Mouse (Mus musculus) right cerebral cortex, postnatal 25 days (tissue): ENCODE data around the gene Rbp2.

Experiments
- DNase-seq: peaks from one replicate; pipeline ENCODE4 v3.0.0; 2022

Gene Rbp2

DNA sequence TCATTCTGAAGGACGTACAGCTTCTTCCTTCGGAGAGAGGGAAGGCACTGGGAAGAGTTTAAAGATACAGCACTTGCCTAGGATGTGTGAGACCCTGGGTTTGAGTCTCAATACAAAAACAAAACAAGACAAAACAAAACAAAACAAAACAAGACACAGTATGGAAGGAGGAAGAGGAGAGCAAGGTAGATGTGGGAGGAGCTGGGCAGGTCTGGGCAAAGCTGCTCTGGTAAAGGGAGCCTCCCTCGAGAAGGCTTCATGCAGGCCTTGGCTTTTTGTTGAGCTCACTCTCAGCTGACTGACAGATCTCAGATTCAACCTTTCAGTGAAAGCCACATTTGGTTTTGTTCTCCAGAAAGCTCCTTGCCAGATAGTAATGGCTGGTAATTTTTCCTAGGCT, at the start of gene Rbp2:
Rbp2 (plus strand) TSS at position 301 of the 400 bp plus-strand sequence.
- DNase-seq: no peak

DNA sequence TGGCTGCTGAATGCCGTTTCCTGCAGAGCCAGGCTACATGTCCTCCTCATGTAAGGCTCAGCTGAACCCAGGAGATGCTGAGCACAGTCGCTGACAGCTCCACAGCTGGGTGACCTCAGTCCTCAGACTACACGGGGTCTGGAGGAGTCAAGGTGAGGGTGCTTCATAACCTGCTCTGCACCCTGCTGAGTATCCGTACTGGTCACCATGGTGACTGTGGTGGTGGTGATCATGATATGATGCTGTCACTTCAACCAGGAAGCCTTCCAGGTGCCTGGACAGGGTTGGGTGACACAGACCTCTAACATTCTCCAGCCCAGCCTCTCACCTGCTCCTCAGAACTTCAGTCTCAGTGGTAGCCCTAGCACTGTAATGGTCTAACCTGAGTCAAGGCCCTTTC, 48.1 kb upstream of the Rbp2 start:
- DNase-seq: no peak

DNA sequence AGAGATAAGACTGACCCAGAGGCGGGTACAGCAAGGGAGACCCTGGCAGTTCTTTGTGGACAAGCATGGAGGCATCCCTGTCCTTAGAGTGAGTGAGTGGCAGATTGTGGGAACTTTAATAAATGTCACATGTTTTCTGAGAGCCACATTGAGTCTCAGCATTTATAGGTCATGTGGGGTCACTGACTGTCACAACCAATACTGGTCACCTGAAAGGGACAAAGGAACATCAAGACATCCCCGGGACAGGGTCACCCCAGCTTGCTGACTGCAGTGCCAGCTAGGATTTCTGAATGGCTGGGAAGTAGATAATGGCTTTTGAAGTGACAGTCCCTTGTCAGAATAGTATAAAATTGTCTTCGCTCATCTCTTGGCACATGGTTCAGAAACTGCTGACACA, 46.8 kb upstream of the Rbp2 start:
- DNase-seq: no peak

DNA sequence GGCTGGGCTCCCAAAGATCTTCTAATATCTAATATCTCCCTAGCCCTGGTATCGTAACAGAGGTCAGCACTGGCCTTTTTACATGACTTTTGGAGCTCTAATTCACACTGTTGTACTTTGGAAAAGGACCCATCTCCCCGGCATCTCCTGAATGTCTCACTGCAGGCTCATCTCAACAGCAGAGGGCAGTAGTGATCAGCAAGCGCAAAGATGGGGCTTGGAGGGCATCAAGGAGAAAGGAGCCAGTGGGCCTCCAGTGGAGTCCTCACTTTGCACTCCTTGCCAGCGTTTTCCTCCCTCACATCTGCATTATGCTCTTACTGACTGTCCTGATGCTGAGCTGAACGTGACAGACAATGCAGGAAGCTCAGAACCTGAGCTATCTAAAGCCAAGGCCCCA, 43.3 kb upstream of the Rbp2 start:
- no peak for DNase-seq

DNA sequence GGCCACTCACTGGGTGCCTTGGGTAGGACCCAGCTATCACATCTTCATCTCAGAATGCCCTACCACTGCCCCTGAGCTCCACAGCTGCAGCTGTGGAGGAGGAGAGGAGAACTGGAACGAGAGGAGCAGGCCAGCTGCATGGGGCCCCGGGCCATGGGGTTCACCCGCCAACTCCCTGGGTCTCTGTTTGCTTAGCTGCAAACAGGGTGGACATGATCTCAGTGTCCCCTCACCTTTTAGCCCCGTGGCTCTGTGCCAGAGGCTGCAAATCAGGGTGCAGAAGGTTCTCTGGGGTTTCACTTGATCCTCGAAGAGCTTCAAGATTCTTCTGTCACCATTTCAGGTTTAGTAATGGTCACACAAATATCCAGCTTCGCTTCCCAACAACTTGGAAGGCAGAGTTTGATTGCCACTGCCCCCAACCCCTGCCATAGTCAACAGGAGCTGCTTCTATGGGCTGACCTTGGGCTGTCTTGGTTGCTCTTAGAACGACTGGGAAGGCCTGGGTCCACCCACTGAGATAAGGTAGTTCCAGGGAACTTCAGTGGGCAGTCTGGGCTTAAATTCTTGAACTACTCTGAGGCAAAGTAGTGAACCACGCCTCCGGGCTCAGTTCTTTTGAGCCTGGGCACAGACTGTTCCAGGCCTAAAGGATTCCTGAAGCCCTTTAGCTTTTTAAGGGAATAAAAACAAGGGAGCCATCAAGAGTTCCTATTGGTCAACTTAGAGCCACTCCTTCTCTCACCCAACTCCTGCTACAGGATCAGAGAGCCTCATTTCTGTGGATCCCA, 40.4 kb upstream of the Rbp2 start:
- DNase-seq: no peak

DNA sequence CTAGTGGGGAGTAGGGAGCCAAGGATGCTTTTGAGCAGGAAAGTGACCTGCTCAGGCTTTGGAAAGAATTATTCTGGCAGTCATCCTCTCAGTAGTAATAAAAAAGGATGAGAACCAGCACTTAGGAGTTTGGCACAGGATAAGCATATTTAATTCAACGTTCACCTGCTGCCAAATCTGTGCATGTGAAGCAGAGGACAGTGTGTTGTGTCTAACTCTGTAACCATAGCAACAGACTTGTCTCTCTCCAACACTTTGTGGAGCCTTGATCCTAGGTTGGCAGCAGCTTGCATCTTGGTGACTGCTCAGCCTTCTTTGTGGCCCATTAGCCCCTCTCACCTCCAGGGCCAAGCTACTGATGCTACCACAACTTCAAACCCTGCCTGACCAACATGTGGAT, 34.9 kb upstream of the Rbp2 start:
- DNase-seq: no peak

DNA sequence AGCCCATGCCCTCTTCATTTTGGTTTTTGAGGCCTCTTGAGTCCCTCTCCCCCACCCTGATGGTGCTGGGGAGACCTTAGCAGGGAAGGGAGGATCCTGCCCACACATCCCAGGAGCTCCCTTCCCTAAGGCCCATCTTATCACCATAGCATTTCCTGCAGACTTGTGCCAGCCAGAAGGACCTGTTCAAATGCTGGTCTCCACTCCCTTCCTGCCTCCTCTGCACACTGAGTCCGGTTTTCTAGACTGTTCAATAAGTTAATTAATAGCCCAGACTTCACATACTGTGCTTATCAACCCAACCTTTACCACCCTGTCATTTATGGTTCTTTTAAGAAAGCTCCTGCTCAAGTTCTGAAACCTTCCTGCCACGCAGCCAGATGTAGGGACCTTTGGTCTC, 19.2 kb upstream of the Rbp2 start:
- DNase-seq: no peak

DNA sequence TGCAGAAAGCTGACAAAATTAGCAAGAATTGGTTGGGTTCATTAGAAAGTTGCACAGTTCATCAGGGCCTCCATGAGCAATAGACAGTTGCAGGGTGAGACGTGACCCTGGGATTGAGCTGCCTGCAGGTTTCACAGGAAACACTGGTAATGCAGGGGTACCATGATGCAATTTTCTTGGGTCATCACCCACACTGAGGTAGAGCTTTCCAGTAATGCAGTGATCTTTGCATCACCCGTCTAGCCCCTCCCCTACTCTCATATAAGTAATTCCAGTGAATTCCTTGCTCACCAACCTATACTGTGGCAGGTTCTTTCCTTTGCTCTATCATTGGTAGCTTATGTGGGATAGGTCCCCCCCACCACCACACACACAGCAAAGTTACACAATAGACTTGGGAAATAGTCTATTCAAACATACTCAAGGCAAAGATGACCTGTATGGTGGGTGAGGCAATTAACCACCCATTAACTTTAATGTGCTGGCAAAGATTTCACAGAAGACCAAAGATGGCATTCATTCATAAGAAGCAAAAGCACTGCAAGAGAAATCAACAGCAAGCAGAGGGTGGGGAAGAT, 5.7 kb upstream of the Rbp2 start:
- no peak for DNase-seq

DNA sequence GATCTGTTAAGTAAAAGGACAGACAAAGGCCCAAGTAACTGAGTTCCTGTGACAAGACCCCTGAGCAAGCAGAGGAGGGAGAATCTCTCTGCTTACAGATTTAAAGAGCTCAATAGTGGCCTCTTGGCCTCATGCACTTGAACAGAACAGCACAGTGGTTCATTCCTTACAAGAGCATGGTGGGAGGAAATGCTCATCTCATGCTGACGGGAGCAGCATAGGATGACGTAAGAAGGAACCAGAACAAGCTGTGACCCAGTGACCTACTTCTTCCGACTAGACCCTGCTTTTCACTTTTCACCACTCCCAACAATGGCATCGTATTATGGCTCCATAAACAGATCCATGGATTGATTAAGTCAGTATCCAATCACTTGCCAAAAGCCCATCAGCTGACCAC, 3.7 kb upstream of the Rbp2 start:
- DNase-seq: no peak

DNA sequence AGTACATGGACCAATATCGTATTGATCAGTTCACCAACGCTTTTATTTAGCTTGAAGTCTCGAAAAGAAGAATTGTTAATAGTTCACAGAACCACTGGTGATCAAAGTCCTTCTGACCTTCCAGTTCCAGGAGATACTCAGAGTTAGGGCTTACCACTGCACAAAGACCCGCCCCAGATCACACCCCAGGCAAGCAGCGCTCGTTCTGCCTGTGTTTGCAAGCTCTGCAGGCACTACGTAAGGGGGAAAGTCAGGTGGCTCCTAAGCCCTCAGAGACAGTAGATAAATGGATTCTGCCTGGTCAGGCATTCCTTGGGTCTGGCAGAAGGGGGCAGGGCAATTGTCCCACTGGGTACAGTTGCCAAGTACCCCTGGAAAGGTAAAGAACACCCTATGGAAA, 895 bp upstream of the Rbp2 start:
- no peak for DNase-seq

DNA sequence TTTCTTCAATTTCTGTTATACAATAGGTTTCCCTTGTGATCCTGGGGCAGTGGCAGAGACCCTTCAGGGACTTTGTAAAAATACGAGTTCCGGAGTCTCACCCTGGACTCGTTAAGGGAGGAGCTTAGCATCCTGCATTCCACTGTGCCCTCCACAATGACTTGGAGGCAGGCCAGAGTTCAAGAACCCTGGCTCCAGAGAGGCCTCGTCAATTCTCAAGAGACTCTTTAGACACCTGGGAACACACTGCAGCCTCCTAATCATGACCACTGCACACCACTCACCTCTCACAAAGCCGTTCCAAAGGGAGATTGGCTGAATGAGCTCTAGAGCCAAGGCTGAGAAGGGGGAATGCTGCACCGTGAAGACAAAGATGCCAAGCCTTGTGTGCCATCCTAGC, 1.4 kb downstream of the Rbp2 start:
- no peak for DNase-seq

DNA sequence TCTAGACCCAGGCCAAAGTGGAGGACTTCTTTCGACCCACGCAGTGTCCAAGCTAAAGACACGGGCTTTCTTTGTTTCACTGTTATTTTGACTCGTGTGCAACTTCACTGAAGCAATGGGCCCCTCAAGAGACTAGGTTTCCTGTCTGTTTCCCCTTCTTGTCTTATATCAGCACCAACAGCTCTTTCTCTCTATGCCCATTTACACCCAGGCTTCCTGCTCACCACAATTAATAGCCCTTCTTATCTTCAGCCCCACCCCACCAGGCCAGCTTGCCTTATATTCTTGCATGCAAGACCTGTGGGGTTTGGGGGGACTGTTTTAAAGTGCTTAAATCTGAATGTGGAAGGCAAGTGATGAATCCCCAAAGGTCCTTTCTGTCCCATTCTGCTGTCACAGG, 3.6 kb downstream of the Rbp2 start:
- no peak for DNase-seq

DNA sequence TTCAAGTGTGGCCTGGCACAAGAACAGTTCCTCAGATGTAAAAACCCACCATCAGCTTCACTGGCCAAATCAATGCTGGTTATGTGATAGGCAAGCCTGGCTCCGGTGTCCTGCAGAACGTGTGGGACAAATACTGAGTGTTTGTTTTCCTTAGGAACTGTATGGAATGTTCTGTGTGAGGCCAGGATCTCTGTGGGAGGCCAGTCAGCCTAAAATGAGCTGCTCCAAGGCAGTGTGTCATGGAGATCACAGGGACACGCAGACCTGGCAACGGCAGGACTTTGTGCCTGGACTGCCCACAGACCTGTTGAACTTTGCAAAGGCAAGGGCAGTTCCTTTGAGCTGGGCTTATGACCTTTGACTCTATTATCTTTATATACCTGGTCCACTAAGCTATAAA, 4.2 kb downstream of the Rbp2 start:
- no peak for DNase-seq

DNA sequence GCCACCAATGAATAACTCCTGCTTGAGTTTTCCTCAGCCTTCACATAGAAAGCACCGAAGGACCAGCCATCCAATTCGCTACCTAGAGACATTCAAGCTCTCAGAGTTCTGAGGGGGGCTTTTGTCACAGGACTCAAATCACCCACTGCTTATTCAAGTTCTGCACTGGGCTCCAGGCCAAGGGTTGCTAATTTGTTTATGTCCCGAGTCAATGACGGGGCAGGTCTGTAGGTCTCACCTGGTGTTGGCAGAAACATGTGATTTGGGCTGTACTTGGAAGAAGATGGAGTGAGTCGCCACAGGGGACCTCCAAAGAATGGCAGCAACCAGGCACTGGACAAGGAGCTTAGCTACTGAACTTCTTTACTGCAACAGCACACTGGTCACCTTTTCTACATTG, 5.2 kb downstream of the Rbp2 start:
- DNase-seq: no peak

DNA sequence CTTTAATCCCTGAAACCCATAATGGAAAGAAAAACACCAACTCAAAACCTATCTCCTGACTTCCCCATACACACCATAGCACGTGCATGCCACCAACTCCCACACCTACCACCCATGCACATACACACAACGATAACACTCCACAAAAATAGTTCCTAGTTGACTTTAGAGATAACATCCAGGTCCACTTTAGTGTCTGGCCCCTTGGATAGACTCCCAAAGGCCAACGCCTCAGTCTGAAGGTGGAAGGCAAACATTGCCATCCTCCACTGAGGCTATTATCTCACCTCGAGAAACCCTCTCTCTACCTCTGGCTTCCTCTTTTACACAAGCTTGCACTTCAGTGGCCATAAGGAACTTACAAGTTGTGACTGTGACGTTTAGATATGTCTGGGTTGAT, 6.3 kb downstream of the Rbp2 start:
- DNase-seq: no peak

DNA sequence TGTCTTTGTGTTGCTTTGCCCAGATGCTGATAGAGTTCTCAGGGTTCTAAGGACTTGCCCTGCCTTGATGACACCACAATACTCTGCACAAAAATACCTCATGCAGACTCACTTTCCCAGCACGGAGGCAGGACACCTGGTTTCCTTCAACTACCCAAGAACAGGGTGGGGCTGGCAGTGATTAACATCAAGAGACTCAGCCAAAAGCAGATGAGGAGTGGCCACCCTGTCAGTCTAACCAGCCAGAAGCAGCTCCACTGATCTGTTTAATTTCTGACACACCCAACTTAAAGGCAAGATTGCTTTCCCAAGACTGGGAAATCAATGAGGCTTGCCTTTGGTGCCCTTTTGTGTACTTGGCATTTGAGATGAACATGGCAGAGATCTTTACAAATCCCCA, 6.9 kb downstream of the Rbp2 start:
- no peak for DNase-seq

DNA sequence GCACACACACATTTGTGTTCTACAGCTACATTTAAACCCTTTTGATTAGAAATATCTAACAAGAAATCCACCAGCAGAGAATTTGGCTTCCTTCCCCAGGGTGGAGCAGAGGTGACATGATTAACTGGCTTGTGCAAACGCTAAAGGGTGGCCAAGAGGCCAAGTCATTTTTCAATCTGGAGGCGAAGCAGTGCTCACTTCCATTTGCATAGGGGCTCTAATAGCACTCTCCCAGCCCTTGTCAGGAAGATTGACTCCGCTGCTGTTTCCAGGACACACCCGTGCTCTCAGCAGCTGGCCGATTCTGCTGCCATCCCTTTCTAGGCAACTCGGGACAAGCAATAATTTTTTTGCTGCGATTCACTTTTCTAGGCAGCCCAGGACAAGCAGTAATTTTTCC, 11.2 kb downstream of the Rbp2 start:
- no peak for DNase-seq

DNA sequence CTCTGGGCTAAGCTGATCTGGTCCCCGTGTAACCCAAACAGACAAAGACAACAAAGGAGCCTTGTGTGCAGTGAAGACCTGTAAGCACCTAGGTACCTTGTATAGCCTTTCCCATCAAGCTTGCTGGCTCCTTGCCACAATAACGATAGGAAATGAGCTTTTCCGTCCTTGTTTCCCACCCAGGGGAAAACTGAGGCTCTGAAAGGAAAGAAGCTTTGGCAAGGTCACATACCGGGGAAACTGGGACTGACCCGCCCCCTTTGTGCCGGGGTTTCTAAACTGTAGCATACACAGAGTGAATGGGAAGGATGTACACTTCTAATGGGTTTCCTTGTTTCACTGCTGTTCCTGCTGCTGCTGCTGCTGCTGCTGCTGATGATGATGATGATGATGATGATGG, 12.1 kb downstream of the Rbp2 start:
- no peak for DNase-seq

DNA sequence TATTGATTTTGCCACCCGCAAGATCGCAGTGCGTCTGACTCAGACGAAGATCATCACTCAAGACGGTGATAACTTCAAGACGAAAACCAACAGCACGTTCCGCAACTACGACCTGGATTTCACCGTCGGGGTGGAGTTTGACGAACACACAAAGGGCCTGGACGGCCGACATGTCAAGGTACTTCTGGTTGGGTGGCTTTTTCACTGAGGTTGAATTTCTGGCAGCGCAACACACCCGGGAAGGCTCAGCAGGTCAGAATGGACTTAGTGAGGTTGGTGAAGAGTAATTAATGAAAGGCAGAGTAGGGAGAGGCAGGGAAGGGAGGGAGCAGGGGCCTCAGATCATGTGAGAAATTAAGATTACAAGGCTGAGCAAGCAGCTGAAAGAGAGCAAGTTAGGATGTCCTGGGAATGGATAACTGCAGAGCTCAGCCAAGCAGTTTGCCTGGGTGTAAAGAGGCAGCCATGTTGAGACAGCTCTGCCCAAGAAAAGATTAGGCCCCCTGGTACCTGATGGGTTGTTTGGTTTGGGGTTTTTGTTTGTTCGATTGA, 12.9 kb downstream of the Rbp2 start:
- DNase-seq: no peak

DNA sequence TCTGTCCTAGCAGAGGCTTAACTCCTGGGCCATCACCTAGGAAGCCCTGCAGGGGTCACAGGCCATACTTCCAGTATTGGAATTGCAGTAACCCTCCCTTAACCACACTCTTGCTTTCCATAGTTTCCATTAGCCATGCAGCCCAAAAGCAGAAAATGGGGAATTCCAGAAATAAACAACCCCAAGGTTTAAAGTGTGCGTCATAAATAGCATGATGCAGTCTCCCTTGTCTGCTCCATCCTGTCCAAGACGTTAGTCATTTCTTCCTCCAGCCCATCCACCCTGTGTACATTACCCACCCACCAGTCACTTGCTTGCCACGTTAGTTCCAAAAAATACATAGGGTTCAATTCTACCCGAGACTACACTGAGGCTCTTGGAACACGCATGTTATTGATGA, 13.7 kb downstream of the Rbp2 start:
- DNase-seq: no peak

DNA sequence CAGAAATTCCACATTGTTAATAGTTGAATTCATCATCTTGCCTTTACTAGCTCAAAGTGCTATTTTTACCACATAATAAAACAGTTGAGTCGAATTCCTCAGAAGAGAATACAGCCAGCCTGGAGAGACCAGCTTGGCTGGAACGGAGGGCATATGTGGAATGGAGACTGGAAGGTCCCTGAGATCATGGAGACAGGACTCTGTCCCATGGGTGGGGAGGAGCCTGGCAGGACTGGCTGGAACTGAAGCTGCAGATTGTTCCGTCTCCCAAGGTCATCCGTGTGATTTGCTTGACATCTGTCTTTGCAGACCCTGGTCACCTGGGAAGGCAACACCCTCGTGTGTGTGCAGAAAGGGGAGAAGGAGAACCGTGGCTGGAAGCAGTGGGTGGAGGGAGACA, 21.6 kb downstream of the Rbp2 start:
- DNase-seq: no peak

DNA sequence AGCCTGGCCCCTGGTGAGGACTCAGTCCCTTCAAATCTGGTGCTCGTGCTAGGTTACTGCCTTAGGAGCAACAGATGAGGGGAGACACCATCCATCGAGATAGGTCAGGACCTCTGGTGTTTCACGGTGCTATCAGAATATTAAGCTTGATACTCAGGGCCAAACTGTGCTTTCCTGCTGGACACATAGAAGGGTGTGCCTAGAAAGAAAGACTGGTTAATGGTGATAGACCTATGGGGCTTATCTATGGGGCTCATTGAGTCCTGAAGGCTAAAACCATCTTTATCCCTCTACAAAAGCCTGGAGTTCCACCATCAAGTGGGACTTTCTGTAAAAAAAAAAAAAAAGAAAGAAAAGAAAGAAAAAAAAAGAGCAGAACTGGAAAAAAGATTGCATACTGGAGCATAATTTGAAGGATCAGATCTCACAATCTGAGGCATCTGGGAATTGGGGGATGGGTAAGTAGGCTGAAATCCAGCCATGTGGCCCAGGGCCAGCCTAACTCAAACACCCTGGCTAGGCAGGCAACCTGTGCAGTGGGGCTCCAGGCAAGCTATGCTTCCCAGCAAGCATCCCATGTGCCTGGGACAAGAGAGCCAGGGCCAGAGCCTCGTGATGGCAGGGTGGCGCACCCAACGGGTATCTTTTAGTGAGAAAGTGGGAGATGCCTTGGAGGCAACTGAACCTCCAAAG, 24.6 kb downstream of the Rbp2 start:
- no peak for DNase-seq

DNA sequence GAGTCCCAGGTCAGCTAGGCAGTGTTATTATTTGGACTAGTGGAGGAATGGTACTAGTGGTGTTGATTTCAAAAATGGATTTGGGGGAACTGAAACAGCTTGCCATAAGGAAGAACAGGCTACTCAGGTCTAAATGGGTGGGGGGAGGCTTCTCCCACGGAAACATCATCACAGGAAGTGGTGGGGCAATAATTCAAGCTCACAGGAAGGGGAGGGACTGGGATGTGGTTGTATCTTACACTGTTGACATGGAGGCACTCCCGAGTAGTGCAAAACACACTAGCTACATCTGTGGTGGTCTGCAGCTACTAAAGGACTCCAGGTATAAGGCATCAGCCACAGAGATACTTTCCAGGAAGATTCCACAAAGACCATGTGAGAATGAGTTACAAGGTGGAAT, 38.0 kb downstream of the Rbp2 start:
- DNase-seq: no peak
